Mouse (Mus musculus) left cerebral cortex, postnatal 25 days (tissue): ENCODE measurements around the gene Nrn1. TPM values are rescaled to one million over a fixed set of nuclear protein-coding genes. Genes with fewer than 3 reads are reported as not detected.

ENCODE experiments used
- DNase-seq, 2 experiments: peaks; one replicate each; pipeline ENCODE4 v3.0.0; 2022; ENCODE audit warnings: low spot score in 2 of 2, mixed read lengths in 1 of 2
- intact Hi-C: fragments of 180-260 bp; cut with DNase I; formaldehyde crosslinking; loops from one replicate; pipeline ENCODE4 v1.15.1; 2025
- total RNA-seq, 2 experiments: library from RNA; stranded (reverse); gene quantifications; 2 replicates each; pipeline ENCODE4 v1.2.3; 2021

The Nrn1 gene
- total RNA-seq, 2 experiments from 2014 or later = 356 to 394 TPM

- DNase-seq = peak; percentile 61 to 89
- intact Hi-C loops = loop anchor here (2.0 to 5.0 kb wide), 2 partner anchors 194 to 360 kb away; no protein-coding TSS in a partner anchor
Measured at GRCm38 (mm10) chr13:36726951-36727778, 7.8 kb downstream of the Nrn1 start.

DNA sequence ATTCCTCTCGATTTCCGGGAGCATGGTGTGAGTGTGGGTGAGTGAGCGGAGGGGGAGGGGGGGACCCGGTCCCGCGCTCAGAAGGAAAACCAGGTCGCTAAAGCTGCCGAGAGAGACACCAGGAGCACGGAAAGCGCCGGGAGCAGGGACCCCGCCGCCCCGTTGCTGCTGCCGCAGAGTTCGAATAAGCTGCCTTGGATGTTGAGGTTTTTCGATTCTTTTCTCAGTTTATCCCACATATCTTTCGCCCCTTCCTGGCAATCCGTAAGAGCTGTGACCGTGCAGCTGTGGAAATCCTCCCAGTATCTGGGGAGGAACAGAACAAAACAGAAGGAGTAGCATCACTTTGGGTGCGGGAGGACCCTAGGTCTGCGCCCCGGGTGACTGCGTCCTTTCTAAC lies 8.4 kb downstream of the Nrn1 start:
- intact Hi-C loops = loop anchor here (2.0 to 5.0 kb wide), 2 partner anchors 194 to 359 kb away; no protein-coding TSS in a partner anchor
- peak; percentile 35 to 48 for DNase-seq

DNA sequence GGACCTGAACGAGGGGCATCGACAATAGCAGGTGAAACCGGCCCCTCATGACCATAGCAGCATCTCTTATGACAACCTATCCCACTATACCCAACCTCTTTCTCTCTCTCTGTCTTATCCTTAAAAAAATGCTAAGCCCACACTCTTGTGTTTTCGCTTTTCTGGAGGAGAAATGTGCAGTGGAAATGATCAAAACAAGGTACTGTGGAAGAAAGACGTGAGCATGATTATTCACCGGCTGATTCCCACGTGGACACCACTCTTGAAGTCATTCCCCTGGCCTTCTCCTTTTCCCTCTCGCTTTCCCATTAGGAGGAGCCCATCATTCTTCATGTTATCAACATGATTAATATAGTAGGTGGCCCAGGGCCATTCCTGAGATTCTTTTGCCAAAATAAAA lies 9.1 kb downstream of the Nrn1 start:
- DNase-seq = no peak
- intact Hi-C loops = loop anchor here (2.0 to 5.0 kb wide), 3 partner anchors 147 to 359 kb away; no protein-coding TSS in a partner anchor

DNA sequence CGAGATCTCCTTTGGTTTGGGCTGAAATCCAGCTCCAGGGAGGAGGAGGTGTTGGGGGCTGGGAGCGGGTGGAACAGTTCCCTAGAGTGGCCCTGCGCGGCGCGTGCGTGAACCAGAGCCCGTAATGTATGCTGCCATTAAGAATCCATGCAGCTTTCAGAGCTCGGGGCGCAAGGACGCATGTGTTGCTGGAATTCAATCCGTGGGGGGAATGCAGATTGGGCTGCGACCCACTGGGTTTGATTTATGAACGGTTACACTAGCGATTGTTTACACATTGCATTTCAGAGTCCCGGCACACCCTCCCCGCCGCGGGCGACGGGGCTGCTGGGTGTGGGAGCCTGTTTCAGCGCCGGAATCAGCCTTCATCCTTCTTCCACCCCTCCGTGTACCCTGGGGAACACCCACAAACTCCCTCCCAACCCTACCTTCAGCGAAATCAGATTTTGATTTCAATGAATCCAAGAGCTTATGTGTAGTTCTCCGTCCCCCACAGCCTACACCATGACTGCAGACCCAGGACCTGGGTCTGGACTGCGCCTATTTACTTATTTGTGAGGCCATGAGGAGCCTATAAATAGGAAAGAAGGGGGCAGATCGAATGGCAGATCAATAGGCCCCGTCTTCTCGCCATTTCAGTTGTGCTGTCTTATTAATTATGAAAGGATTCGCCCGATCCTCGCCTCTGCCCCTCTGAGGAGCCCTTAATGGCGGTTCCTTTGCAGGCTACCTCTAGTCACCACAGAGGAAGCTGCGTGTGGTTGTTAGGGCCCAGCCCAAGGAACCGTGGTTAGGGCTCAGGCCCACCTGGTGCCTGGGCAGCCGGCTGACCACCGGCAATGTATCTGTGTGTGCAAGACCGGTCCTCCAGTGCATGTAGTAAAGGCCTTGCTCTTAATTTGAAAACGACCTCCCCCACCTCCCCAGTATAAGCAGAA lies 10.1 kb downstream of the Nrn1 start:
- intact Hi-C loops = loop anchor here (2.0 to 5.0 kb wide), 2 partner anchors 146 to 358 kb away; no protein-coding TSS in a partner anchor
- DNase-seq = peak; percentile 76 to 77

GRCm38 (mm10) chr13:36723726-36724300 lies 11.1 kb downstream of the Nrn1 start:
- DNase-seq = peak; percentile 19 to 39
- intact Hi-C loops = loop anchor here (2.0 kb wide), 1 partner anchor 145 kb away; no protein-coding TSS in a partner anchor

DNA sequence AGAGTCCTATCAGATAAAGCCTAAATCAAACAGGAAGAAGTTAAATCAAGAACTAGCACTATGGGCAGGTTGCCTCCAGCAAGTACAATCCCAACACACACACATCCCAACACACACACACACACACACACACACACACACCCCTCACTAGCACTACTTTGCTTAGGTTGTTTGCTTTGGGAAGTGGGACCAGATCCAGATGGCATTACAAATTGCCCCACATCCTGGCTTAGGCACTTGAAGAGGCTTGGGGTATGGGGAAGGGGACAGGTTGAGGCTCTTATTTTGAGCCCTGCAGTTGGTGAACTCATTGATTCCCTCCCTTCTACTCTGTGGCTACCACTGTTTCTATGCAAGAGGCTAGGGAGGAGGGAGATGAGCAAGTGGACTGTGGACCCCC lies 12.6 kb downstream of the Nrn1 start:
- intact Hi-C loops = no loop called here

DNA sequence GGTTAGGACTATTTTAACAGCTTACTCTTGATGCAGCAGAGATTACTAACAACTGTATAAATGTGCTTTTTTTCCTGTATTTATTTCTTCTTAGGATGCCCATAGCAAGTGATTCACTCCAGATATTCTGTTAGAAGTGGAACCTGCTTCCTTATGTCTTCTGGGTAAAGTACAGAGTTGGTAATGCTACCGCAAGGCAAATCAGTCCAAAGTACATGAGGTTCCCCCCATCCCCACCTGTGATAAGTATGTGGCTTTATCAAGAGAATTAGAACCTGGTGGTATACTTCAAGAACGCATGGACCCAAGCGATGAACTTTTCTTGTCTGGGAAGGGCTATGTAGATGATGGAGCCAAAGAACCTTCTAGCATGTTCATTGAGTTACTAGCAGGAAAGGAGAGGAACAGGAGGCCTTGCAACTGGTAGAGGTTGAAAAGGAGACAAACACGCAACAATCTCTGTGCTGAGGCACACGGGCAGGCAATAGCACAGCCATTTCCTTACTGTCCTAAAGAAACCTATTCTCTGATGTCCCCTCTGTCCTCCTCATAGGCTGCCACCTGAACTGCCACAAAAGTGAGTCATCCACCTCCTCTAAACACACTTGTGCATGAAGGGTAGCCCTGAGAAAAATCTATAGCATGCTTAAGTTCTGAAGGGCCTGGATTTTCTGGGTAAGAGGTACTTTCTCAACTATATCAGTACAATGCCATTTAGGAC lies 14.5 kb downstream of the Nrn1 start:
- no peak for DNase-seq
- intact Hi-C loops = no loop called here

More for the DNA sequence above, 12.6 kb downstream of the Nrn1 start:
- no peak for DNase-seq

GRCm38 (mm10) chr13:36717376-36717775 lies 17.6 kb downstream of the Nrn1 start:
- no peak for DNase-seq
- intact Hi-C loops = no loop called here

DNA sequence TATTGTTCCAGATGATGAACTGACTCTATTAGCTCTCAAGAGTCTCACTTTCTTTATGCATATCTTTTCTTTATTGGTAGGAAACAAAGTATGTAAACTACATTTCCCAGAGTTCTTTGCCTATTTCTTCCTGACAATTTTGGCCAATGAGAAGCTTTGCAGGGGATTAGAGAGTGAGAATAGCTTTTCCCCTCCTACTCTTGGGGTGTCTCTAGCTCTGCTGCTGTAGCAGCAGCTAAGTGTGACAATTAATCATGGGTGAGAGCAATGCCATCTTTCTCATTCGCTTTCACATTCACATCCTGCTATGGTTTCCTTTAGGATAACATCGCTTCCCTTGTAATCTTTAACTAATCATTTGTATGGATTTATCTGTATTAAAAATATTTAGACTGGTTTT lies 18.2 kb downstream of the Nrn1 start:
- intact Hi-C loops = no loop called here
- peak in 1 of 2 experiments; percentile 65 for DNase-seq

DNA sequence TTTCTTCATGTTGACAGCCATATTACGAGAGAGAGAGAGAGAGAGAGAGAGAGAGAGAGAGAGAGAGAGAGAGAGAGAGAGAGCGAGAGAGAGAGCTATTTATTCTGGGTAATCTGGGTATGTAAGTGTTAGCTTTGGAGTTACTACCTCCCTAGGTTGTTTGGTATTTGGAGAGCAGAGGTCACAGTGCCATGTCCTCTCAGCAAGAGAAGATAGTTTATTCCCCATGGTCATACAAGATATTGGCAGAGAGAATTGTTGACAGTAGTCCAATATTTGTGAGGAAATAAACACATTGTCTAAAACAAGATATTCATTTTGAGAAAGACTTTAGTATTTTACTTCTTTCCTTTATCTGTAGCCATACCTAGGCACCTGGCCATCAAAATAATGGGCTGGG lies 20.8 kb downstream of the Nrn1 start:
- intact Hi-C loops = no loop called here
- DNase-seq = no peak

DNA sequence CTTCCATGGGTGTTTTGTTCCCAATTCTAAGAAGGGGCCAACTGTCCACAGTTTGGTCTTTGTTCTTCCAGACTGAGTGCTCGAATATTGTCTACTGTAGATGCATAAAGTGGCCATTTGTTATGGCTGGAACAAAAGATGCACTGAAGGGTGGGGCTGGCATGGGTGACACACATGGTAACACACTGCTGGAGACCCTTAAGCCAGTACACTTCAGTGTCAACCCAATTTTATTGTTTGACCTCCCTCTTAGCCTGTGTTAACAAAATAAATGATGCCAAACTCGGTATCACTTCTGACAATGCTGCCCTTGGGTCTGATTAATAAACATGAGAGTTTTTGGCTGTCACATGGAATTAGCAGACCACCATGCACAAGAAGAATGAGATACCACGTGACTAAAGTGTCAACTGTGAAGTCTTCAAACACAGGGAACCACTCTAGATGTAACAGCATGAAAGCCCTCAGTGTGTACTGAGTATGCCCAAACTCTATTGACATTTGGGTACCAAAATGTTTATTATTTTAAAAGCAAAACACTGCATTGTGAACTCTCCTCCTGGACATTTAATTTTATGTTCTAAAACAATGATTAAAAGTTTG lies 27.7 kb downstream of the Nrn1 start:
- intact Hi-C loops = no loop called here
- DNase-seq = no peak

DNA sequence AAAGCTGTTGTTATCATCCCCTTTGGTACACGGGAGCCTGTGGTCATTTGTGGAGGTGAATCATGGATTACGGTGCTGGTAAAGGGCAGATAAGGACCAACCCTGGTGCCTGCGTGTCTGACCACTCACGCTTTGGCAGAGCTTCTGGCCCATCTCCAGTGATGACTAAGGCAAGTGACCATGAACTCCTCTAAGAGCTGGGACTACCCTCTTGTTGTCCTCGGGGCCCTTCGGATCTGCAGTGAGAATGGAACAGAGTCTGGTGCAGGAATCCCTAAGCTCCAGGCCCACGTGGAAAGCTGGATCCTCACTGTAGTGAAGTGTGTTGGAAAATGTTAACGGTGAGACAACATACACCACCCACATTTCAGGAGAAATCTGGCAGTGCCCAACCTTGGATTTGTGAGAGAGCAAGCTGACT lies 38.6 kb downstream of the Nrn1 start:
- peak; percentile 33 to 91 for DNase-seq
- intact Hi-C loops = loop anchor here (2.0 to 10.0 kb wide), 2 partner anchors 164 to 192 kb away; no protein-coding TSS in a partner anchor

- peak; percentile 11 to 85 for DNase-seq
- intact Hi-C loops = loop anchor here (2.0 to 10.0 kb wide), 3 partner anchors 39 to 191 kb away; partner anchors contain the start of gene Nrn1
Measured at GRCm38 (mm10) chr13:36695516-36696201, 39.3 kb downstream of the Nrn1 start.

- intact Hi-C loops = no loop called here
- no peak for DNase-seq
Measured at GRCm38 (mm10) chr13:36683581-36683980, 51.4 kb downstream of the Nrn1 start.

DNA sequence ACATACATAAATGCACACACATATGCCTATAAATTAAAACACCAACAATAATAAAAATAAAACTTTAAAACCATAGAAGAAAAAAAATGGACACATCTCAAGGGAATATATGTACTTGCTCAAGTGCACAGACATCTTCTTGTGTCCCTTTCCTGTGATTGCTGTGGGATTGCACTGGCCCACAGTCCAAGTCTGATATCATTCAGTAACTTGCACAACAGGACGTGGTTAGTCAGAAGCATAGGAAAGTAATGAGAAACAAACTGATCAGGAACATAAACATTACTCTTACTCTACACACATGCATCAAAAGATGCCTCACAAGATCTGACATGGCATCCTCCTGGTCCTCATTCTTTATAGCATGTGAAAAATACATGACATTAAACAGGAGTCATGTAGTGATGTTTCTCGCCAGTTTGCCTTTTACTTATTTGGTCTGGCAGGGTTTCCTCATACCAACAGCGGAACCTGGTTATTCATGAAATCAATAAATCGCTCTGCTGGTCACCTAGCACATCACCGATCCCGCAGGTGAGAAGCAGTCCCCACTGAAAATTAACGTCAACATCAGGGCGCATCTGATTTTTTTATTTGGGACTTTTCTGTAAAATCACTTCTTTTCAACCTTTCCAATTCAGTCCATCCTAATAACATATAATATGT lies 54.1 kb downstream of the Nrn1 start:
- intact Hi-C loops = no loop called here
- DNase-seq = no peak

DNA sequence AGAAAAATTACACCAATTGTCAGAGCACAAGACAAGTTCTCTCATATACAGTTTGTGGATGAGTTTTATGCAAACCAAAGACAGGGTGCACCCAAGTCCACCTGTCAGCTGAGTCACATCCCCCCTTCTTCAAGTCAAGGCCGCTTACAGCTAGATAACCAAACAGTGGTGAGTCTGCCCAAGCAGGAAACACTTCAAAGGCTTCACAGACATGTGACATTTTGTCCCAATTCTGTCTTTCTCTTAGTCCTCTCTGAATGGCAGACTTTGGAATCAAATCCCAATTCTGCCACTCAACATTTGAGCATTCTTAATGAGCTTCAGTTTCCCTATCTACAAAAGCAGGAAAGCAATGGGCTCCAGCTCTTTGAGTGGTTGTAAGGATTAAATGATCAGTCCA lies 55.6 kb downstream of the Nrn1 start:
- DNase-seq = no peak
- intact Hi-C loops = no loop called here
